ENCODE assay signal across 9 mouse cellular contexts in the genomic region with DNA sequence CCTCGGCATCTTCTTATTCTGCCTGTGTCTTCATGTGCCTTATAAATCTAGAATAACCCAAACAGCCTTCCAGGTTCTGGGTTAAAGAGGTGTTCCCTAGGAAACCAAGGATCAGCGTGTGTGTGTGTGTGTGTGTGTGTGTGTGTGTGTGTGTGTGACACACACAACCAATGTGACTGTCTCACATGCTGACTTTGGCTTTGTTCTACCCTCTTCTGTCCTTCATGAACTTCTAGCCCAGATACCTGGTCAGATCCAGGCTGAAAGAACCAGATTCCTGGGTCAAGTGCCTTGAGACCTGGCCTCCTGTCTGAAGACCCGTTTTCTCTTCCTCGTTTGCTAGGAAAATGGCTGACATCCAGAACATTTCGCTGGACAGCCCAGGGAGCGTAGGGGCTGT. TPM values are rescaled to one million over a fixed set of nuclear protein-coding genes. Genes with fewer than 3 reads are reported as not detected.
DNase-seq lines count a peak whose midpoint lies in the region; ATAC-seq lines count a peak whose summit lies in the region.
"Had no signal": no experiment of that assay in that cellular context is flagged by ENCODE, and none has a peak within 500 bp of the region (broad histone marks: within the 10 kb centered on the region; RNA-seq: fewer than 3 reads in every experiment).

Gene Galr3, plus strand, starts transcription at position 301 of the 400 bp plus-strand sequence.

- no peak for ATAC-seq in kidney, embryonic 14.5 days (ENCODE audit: low FRiP score, low TSS enrichment)
- ATAC-seq in hindbrain, embryonic 13.5 days (ENCODE audit: low FRiP score): no peak
- no peak for ATAC-seq in midbrain, embryonic 13.5 days
- ATAC-seq in erythroid progenitor cell, adult 5-6 weeks (replicated peaks; ENCODE audit: low FRiP score, poor library complexity, severe bottlenecking): no peak
- ATAC-seq: Patski had no signal

- H3K36me3 ChIP-seq in kidney, embryonic 14.5 days (ENCODE audit: control insufficient read depth, insufficient read depth, low read length): peaks cover 8% of the 10 kb centered on the region
- peaks cover 4% of the 10 kb centered on the region; the same call in 1 of the 2 replicates for H3K36me3 ChIP-seq in hindbrain, embryonic 13.5 days
- H3K36me3 ChIP-seq in midbrain, embryonic 13.5 days: peaks cover 8% of the 10 kb centered on the region

- H3K4me2 ChIP-seq in kidney, embryonic 14.5 days (replicated peaks; ENCODE audit: low read depth, low read length): peak within 1 kb of the TSS; percentile 97
- H3K4me2 ChIP-seq in hindbrain, embryonic 13.5 days: peak within 1 kb of the TSS; percentile 85
- peak within 1 kb of the TSS; percentile 81 for H3K4me2 ChIP-seq in midbrain, embryonic 13.5 days (replicated peaks)

- no peak within 1 kb of the TSS for H3K27ac ChIP-seq in kidney, embryonic 14.5 days (ENCODE audit: low read depth, low read length)
- H3K27ac ChIP-seq in brown adipose tissue, adult 24 weeks (replicated peaks; ENCODE audit: low read depth, low read length): no peak within 1 kb of the TSS
- H3K27ac ChIP-seq in hindbrain, embryonic 13.5 days: no peak within 1 kb of the TSS
- H3K27ac ChIP-seq in midbrain, embryonic 13.5 days: 0 out of 2 replicates have a peak within 1 kb of the TSS, but pooled peaks have one; percentile 17

- WGBS in kidney, embryonic 14.5 days: 79% methylated on average over 6 of the region's 6 CpGs
- WGBS in hindbrain, embryonic 13.5 days: 78% methylated on average over 6 of the region's 6 CpGs
- WGBS in midbrain, embryonic 13.5 days: 76% methylated on average over 6 of the region's 6 CpGs

- peak within 1 kb of the TSS; percentile 54 for H3K4me3 ChIP-seq in kidney, embryonic 14.5 days (ENCODE audit: low read length)
- H3K4me3 ChIP-seq in brown adipose tissue, adult 24 weeks (ENCODE audit: insufficient read depth, low read depth, low read length): peak within 1 kb of the TSS; percentile 47
- H3K4me3 ChIP-seq in hindbrain, embryonic 13.5 days: peak within 1 kb of the TSS; percentile 58
- peak within 1 kb of the TSS; percentile 53 for H3K4me3 ChIP-seq in midbrain, embryonic 13.5 days (replicated peaks)

- intact Hi-C loops in left cerebral cortex, postnatal 25 days (cut with DNase I): no loop called here

- no peaks in the 10 kb centered on the region for H3K9me3 ChIP-seq in kidney, embryonic 14.5 days (ENCODE audit: control insufficient read depth, low read length)
- no peaks in the 10 kb centered on the region for H3K9me3 ChIP-seq in hindbrain, embryonic 13.5 days
- no peaks in the 10 kb centered on the region for H3K9me3 ChIP-seq in midbrain, embryonic 13.5 days

- peak within 1 kb of the TSS; percentile 65 for H3K9ac ChIP-seq in kidney, embryonic 14.5 days (ENCODE audit: low read depth, low read length)
- H3K9ac ChIP-seq in hindbrain, embryonic 13.5 days: peak within 1 kb of the TSS; percentile 75
- H3K9ac ChIP-seq in midbrain, embryonic 13.5 days (replicated peaks): peak within 1 kb of the TSS; percentile 60

- no peak for DNase-seq in kidney, adult 11 months
- DNase-seq in gastrocnemius, postnatal 4 days (ENCODE audit: low spot score in 2 of 2): no peak
- DNase-seq in left cerebral cortex, postnatal 25 days (ENCODE audit: low spot score in 2 of 2): no peak

- H3K4me1 ChIP-seq in kidney, embryonic 14.5 days (ENCODE audit: control insufficient read depth, insufficient read depth, low read length): peaks cover 23% of the 10 kb centered on the region
- no peaks in the 10 kb centered on the region for H3K4me1 ChIP-seq in brown adipose tissue, adult 24 weeks (ENCODE audit: control insufficient read depth, insufficient read depth, insufficient read length, low read length)
- peaks cover 43% of the 10 kb centered on the region for H3K4me1 ChIP-seq in hindbrain, embryonic 13.5 days (replicated peaks)
- H3K4me1 ChIP-seq in midbrain, embryonic 13.5 days (replicated peaks): peaks cover 44% of the 10 kb centered on the region

- H3K27me3 ChIP-seq in kidney, embryonic 14.5 days (ENCODE audit: control insufficient read depth, insufficient read depth, low read length): peaks cover 31% of the 10 kb centered on the region
- peaks cover 61% of the 10 kb centered on the region for H3K27me3 ChIP-seq in hindbrain, embryonic 13.5 days
- peaks cover 56% of the 10 kb centered on the region for H3K27me3 ChIP-seq in midbrain, embryonic 13.5 days

RNA-seq across cellular contexts. Expression of gene Galr3, which starts in this region (rescaled TPM):
- polyA plus RNA-seq in kidney, embryonic 14.5 days (2014; fragmentation: Nextera tagmentation; extraction: Ambion mirVana): 0.28 TPM in 1 of 2 replicates, not detected in the other
- polyA plus RNA-seq in brown adipose tissue, adult 24 weeks (2012; ENCODE audit: insufficient read depth, insufficient read length, missing spikeins): not detected in 2 replicates
- 0.17 TPM in 1 of 2 replicates, not detected in the other for polyA plus RNA-seq in hindbrain, embryonic 13.5 days (2015; fragmentation: Nextera tagmentation; extraction: Ambion mirVana)
- not detected in 2 replicates for polyA plus RNA-seq in midbrain, embryonic 13.5 days (2015; fragmentation: Nextera tagmentation; extraction: Ambion mirVana)
- total RNA-seq in gastrocnemius, postnatal 4 days (2021): not detected
- total RNA-seq in erythroid progenitor cell, adult 5-6 weeks (2015; ENCODE audit: low replicate concordance): not detected in 2 replicates
- total RNA-seq in erythroid progenitor cell, adult 5-6 weeks (2017; ENCODE audit: low replicate concordance): not detected in 2 replicates
- under 1 TPM; 0.53 to 0.55 TPM for total RNA-seq in left cerebral cortex, postnatal 25 days (2021)
